In the genomic region with DNA sequence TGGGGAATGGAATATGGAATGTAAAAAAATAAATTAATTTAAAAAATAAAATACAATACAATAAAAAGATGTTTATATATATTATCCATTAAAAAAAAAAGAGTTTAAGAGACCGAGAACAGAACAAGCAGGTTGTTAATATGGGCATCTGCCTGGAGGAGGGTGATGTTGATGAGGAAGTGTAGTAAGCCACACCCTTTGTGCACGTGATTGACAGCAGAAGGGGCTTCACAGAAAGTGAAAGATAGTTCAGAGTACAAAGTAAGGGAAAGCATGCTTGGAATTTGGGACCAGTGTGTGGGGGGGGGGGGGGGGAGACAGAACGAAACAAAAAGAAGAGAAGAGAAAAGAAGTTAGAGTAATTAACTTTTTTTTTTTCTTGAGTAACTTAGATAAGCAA, we compare ENCODE assay signal across 24 mouse cellular contexts.
DNase-seq lines count a peak whose midpoint lies in the region; ATAC-seq and TF ChIP-seq lines count a peak whose summit lies in the region.
"Had no signal": no experiment of that assay in that cellular context is flagged by ENCODE, and none has a peak within 500 bp of the region (broad histone marks: within the 10 kb centered on the region; RNA-seq: fewer than 3 reads in every experiment).

No protein-coding gene starts in this region.

- no peaks in the 10 kb centered on the region for H3K36me3 ChIP-seq in lung, postnatal 0 days (ENCODE audit: insufficient read depth, low read length)
- H3K36me3 ChIP-seq in MEL (ENCODE audit: control insufficient read depth in 1 of 2, insufficient read depth in 2 of 2, low read length in 2 of 2) = no peaks in the 10 kb centered on the region
- H3K36me3 ChIP-seq: forebrain, embryonic 10.5 days; heart, embryonic 13.5 days had no signal

- TF ChIP-seq RAD21 in MEL (IDR thresholded peaks at IDR 0.05; ENCODE audit: low read depth, low read length) = no peak

- H3K27me3 ChIP-seq in lung, postnatal 0 days (replicated peaks; ENCODE audit: insufficient read depth, low read length) = no peaks in the 10 kb centered on the region
- H3K27me3 ChIP-seq in MEL (ENCODE audit: control insufficient read depth in 1 of 2, insufficient read depth in 2 of 2, low read length in 2 of 2) = no peaks in the 10 kb centered on the region
- H3K27me3 ChIP-seq: forebrain, embryonic 13.5 days; heart, embryonic 13.5 days had no signal

- H3K79me2 ChIP-seq in MEL (ENCODE audit: control insufficient read depth, insufficient read depth, low read length, poor library complexity) = no peaks in the 10 kb centered on the region

- ATAC-seq in lung, postnatal 0 days = no peak
- ATAC-seq: forebrain, embryonic 13.5 days; forebrain, embryonic 16.5 days; hindbrain, postnatal 0 days; inflammation-experienced regulatory T-cells, adult 6 months had no signal

- WGBS in lung, postnatal 0 days = 33% methylated on average over 3 of the region's 3 CpGs

- no peak for TF ChIP-seq EP300 in lung, postnatal 0 days (IDR thresholded peaks at IDR 0.05)
- TF ChIP-seq EP300 in MEL (IDR thresholded peaks at IDR 0.05; ENCODE audit: low read depth in 1 of 2, low read length in 2 of 2) = no peak

- H3K9me3 ChIP-seq in lung, postnatal 0 days (ENCODE audit: low read length) = no peaks in the 10 kb centered on the region
- H3K9me3 ChIP-seq in MEL (replicated peaks; ENCODE audit: insufficient read depth, low read length) = no peaks in the 10 kb centered on the region
- H3K9me3 ChIP-seq: forebrain, embryonic 10.5 days; forebrain, embryonic 13.5 days had no signal

- no peaks in the 10 kb centered on the region for H3K4me1 ChIP-seq in lung, postnatal 0 days (ENCODE audit: insufficient read depth, low read depth, low read length)
- H3K4me1 ChIP-seq in MEL (ENCODE audit: control insufficient read depth in 1 of 2, insufficient read depth in 2 of 2, low read length in 2 of 2) = 0 out of 4 replicates have a peak, but pooled peaks cover 0 to 4% of the 10 kb centered on the region in 2 experiments
- H3K4me1 ChIP-seq in brown adipose tissue, adult 24 weeks (ENCODE audit: control insufficient read depth, insufficient read depth, insufficient read length, low read length) = no peaks in the 10 kb centered on the region
- H3K4me1 ChIP-seq: forebrain, embryonic 10.5 days; forebrain, embryonic 13.5 days; heart, embryonic 13.5 days had no signal

- H3K4me3 ChIP-seq in lung, postnatal 0 days (ENCODE audit: low read depth, low read length) = no peak overlapping the region
- peak overlapping the region; percentile 43 to 50 for H3K4me3 ChIP-seq in MEL (ENCODE audit: control insufficient read depth in 1 of 2, insufficient read depth in 1 of 2, low read depth in 2 of 2, low read length in 2 of 2)
- H3K4me3 ChIP-seq in brown adipose tissue, adult 24 weeks (ENCODE audit: insufficient read depth, low read depth, low read length) = no peak overlapping the region
- H3K4me3 ChIP-seq: forebrain, embryonic 10.5 days; forebrain, embryonic 13.5 days; gastrocnemius, adult 2 months; heart, embryonic 13.5 days had no signal

- peak; percentile 10 for DNase-seq in lung, postnatal 36 days
- DNase-seq in lung, postnatal 0 days (ENCODE audit: low spot score) = no peak
- peak; percentile 22 for DNase-seq in MEL (ENCODE audit: low read depth, low spot score)
- DNase-seq in kidney, postnatal 10 days = no peak
- DNase-seq in frontal cortex, postnatal 10 days (ENCODE audit: low spot score in 2 of 2) = no peak
- DNase-seq: adrenal gland, adult 2 months; adrenal gland, postnatal 14 days; B cell, adult 2 months; cerebellum, adult 11-12 months; cerebellum, adult 8-10 months; cerebellum, postnatal 10 days; cerebellum, postnatal 36 days; gastrocnemius, adult 2 months; gastrocnemius, postnatal 14 days; heart, postnatal 14 days; heart, postnatal 4 days had no signal

- TF ChIP-seq CTCF in lung, postnatal 0 days (IDR thresholded peaks at IDR 0.05) = no peak
- TF ChIP-seq CTCF in MEL (IDR thresholded peaks at IDR 0.05 in 2 of 3, conservative IDR thresholded peaks at IDR 0.05 in 1 of 3; ENCODE audit: control insufficient read depth in 1 of 3, insufficient read depth in 1 of 3, low read depth in 2 of 3, low read length in 3 of 3, poor library complexity in 1 of 3, severe bottlenecking in 1 of 3) = no peak

- no peak for TF ChIP-seq POLR2A in MEL (IDR thresholded peaks at IDR 0.05; ENCODE audit: control insufficient read depth in 1 of 2, insufficient read depth in 1 of 2, low read depth in 1 of 2, low read length in 2 of 2, poor library complexity in 1 of 2)

- H3K9ac ChIP-seq in lung, postnatal 0 days (replicated peaks; ENCODE audit: low read depth) = no peak overlapping the region
- H3K9ac ChIP-seq in MEL (ENCODE audit: control insufficient read depth, low read depth, low read length, poor library complexity, severe bottlenecking) = no peak overlapping the region
- H3K9ac ChIP-seq: forebrain, embryonic 13.5 days; heart, embryonic 13.5 days; hindbrain, embryonic 14.5 days had no signal

- H3K27ac ChIP-seq in lung, postnatal 0 days (ENCODE audit: low read length) = no peak overlapping the region
- no peak overlapping the region for H3K27ac ChIP-seq in MEL (ENCODE audit: control insufficient read depth, low read depth, low read length)
- peak overlapping the region; percentile 69; the same call in 1 of the 2 replicates for H3K27ac ChIP-seq in brown adipose tissue, adult 24 weeks (replicated peaks; ENCODE audit: low read depth, low read length)
- H3K27ac ChIP-seq: forebrain, embryonic 10.5 days; forebrain, embryonic 13.5 days; gastrocnemius, adult 2 months; heart, embryonic 13.5 days; hindbrain, embryonic 14.5 days; hindbrain, postnatal 0 days had no signal

- H3K4me2 ChIP-seq in lung, postnatal 0 days (replicated peaks; ENCODE audit: low read depth, low read length) = no peak overlapping the region
- H3K4me2 ChIP-seq: forebrain, embryonic 13.5 days; heart, embryonic 13.5 days; hindbrain, embryonic 14.5 days had no signal

TF ChIP-seq in MEL, 35 proteins besides CTCF, POLR2A, EP300 and RAD21:
- no peak for TF ChIP-seq NRF1 (IDR thresholded peaks at IDR 0.05; ENCODE audit: insufficient read depth, low read depth, low read length, poor library complexity, severe bottlenecking)
- TF ChIP-seq BHLHE40 (IDR thresholded peaks at IDR 0.05; ENCODE audit: borderline replicate concordance, low read depth, low read length) = peak; percentile 61; the same call in 1 of the 2 replicates
- TF ChIP-seq ZC3H11A (IDR thresholded peaks at IDR 0.05; ENCODE audit: low read depth, low read length) = no peak
- no peak for TF ChIP-seq SIN3A (IDR thresholded peaks at IDR 0.05; ENCODE audit: low read length)
- TF ChIP-seq USF1 (IDR thresholded peaks at IDR 0.05; ENCODE audit: low read depth, low read length) = peak; percentile 73
- no peak for TF ChIP-seq ELF1 (IDR thresholded peaks at IDR 0.05; ENCODE audit: low read depth, low read length)
- no peak for TF ChIP-seq CHD1 (IDR thresholded peaks at IDR 0.05; ENCODE audit: low read depth, low read length)
- TF ChIP-seq SMC3 (IDR thresholded peaks at IDR 0.05; ENCODE audit: low read depth, low read length) = no peak
- TF ChIP-seq GATA1 (IDR thresholded peaks at IDR 0.05; ENCODE audit: low read depth, low read length) = no peak
- no peak for TF ChIP-seq TAL1 (IDR thresholded peaks at IDR 0.05; ENCODE audit: low read length)
- TF ChIP-seq UBTF (IDR thresholded peaks at IDR 0.05; ENCODE audit: borderline replicate concordance, insufficient read depth, low read depth, low read length) = no peak

Comparison
In these comparisons a context has a peak if more than half of its experiments do, and no peak if none do; other contexts are left out.
1. DNase-seq: peak in lung, postnatal 36 days (single experiment) and MEL (single experiment); none in lung, postnatal 0 days (single experiment), kidney, postnatal 10 days (single experiment) and frontal cortex, postnatal 10 days (0 of 2).
2. H3K4me3 ChIP-seq: peak in MEL (2 of 2); none in lung, postnatal 0 days (single experiment) and brown adipose tissue, adult 24 weeks (single experiment).